Mouse (Mus musculus): ENCODE measurements around the gene Bmp8a. TPM values are rescaled to one million over a fixed set of nuclear protein-coding genes. Genes with fewer than 3 reads are reported as not detected.

Bmp8a gene
- polyA plus RNA-seq (2015; fragmentation: Nextera tagmentation; extraction: Ambion mirVana), result 0.21 TPM in 1 of 2 replicates, not detected in the other

DNA sequence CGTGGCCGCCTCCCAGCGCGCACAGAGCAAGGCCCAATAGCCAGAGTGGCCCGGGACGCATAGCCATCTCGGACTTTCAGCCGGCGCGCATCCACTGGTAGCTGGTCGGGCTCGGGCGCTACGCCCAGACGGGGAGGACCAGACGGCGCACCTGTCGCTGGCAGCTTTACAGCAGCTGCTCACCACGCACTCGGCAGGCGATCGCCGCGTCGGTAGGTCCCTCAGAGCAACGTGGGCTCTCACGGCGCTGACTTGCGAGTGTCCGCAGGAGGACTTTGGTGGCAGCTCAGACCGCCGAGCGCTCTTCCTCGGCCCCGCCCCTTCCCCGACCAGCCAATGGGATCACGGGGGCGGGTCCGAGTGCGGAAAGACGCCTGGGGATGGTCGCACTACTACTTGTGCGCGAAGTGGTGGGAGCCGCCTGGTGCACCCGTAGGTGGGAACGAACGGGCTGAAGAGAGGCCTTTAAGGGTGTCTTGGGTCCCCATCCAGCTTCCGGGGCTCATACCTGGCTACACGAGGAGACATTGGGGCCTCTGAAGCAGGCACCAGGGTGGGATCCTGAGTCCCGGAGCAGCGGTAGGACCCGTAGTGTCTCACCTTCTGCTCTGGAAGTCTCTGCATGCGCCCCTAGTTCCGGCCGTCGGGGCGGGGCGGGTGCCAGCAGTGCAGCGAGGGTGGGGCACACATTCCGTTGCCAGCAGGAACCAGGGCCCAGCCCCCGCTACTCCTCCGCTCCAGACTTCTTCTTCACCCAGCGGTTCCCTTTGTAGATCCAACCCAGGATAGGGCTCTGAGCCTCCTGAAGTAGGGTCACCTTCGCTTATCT, at the start of gene Bmp8a:
Gene Bmp8a (minus strand): TSS at position 611 of the 829 bp plus-strand sequence.
- Histone ChIP-seq H3K27me3 (ENCODE audit: control insufficient read depth, insufficient read depth, low read depth, low read length) (peaks cover 43% of the 10 kb centered on the region), H3K36me3 (ENCODE audit: control insufficient read depth, insufficient read depth, low read length) (no peaks in the 10 kb centered on the region), H3K4me2 (ENCODE audit: low read length) (peak within 1 kb of the TSS; percentile 81), H3K9ac (ENCODE audit: low read depth, low read length) (peak within 1 kb of the TSS; percentile 46), H3K27ac (ENCODE audit: low read length) (no peak within 1 kb of the TSS), H3K4me1 (ENCODE audit: control insufficient read depth, insufficient read depth, low read length) (peaks cover 11% of the 10 kb centered on the region), H3K9me3 (replicated peaks; ENCODE audit: control insufficient read depth, low read length, poor library complexity, severe bottlenecking) (no peaks in the 10 kb centered on the region), H3K4me3 (ENCODE audit: low read depth, low read length) (peak within 1 kb of the TSS; percentile 50)
- ATAC-seq, result peak; percentile 82
- under 1% methylated on average over 65 of the region's 65 CpGs for WGBS

GRCm38 (mm10) chr4:123392187-123392586, 49.1 kb upstream of the Bmp8a start:
- H3K4me2 ChIP-seq (ENCODE audit: low read length), result no peak overlapping the region
- no peak for ATAC-seq
- H3K4me3 ChIP-seq (ENCODE audit: low read depth, low read length), result no peak overlapping the region
- WGBS, result 69% methylated on average over 1 of the region's 1 CpGs
- no peak overlapping the region for H3K27ac ChIP-seq (ENCODE audit: low read length)
- no peaks in the 10 kb centered on the region for H3K9me3 ChIP-seq (replicated peaks; ENCODE audit: control insufficient read depth, low read length, poor library complexity, severe bottlenecking)
- H3K9ac ChIP-seq (ENCODE audit: low read depth, low read length), result no peak overlapping the region
- H3K36me3 ChIP-seq (ENCODE audit: control insufficient read depth, insufficient read depth, low read length), result peaks cover 46% of the 10 kb centered on the region
- H3K4me1 ChIP-seq (ENCODE audit: control insufficient read depth, insufficient read depth, low read length), result no peaks in the 10 kb centered on the region
- no peaks in the 10 kb centered on the region for H3K27me3 ChIP-seq (ENCODE audit: control insufficient read depth, insufficient read depth, low read depth, low read length)

DNA sequence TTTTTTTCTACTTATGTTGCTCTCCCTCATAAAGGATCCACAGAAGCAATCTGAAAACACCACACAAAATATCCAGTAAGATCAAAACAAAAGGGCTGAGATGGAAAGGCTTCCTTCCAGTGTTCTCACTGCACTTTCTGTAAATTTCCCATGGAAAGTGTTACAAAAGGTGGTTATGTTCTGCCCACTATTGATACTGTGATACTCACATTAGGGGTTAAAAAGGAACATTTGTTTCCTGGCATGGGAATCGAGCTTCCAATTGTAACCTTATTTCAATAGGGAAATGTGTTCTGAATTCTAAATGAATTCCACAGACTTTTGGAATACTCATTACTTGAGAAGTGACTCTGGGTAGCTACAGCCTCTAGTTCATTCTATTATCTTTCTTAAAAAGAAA, 42.0 kb upstream of the Bmp8a start:
- H3K36me3 ChIP-seq (ENCODE audit: control insufficient read depth, insufficient read depth, low read length), result peaks cover 52% of the 10 kb centered on the region
- peak overlapping the region; percentile 47 for H3K27ac ChIP-seq (ENCODE audit: low read length)
- H3K4me2 ChIP-seq (ENCODE audit: low read length), result no peak overlapping the region
- H3K4me3 ChIP-seq (ENCODE audit: low read depth, low read length), result no peak overlapping the region
- WGBS, result 27% methylated on average over 1 of the region's 1 CpGs
- no peaks in the 10 kb centered on the region for H3K9me3 ChIP-seq (replicated peaks; ENCODE audit: control insufficient read depth, low read length, poor library complexity, severe bottlenecking)
- ATAC-seq, result no peak
- no peak overlapping the region for H3K9ac ChIP-seq (ENCODE audit: low read depth, low read length)
- no peaks in the 10 kb centered on the region for H3K27me3 ChIP-seq (ENCODE audit: control insufficient read depth, insufficient read depth, low read depth, low read length)
- H3K4me1 ChIP-seq (ENCODE audit: control insufficient read depth, insufficient read depth, low read length), result no peaks in the 10 kb centered on the region

DNA sequence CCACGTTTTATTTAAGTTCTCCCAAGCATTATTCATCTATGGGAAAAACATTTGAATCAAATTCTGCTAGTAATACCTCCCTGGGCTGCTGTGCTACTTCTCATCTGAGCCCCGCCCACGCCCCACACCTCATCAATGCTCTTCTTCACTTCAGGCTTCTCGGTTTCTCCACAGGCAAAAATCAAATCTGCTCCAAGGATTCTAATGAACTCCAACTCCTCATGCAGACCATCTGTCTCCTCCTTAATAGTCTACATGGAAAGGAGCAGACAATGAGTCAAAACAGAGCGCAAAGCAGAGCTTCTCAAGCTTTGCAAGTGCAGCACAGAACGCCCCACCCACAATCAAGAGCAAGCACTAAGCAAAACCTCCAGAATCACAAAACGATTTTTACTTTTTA, 40.1 kb upstream of the Bmp8a start:
- Histone ChIP-seq H3K4me3 (ENCODE audit: low read depth, low read length) (no peak overlapping the region), H3K4me2 (ENCODE audit: low read length) (no peak overlapping the region), H3K9me3 (replicated peaks; ENCODE audit: control insufficient read depth, low read length, poor library complexity, severe bottlenecking) (no peaks in the 10 kb centered on the region), H3K9ac (ENCODE audit: low read depth, low read length) (no peak overlapping the region), H3K4me1 (ENCODE audit: control insufficient read depth, insufficient read depth, low read length) (no peaks in the 10 kb centered on the region), H3K36me3 (ENCODE audit: control insufficient read depth, insufficient read depth, low read length) (peaks cover 52% of the 10 kb centered on the region), H3K27ac (ENCODE audit: low read length) (no peak overlapping the region), H3K27me3 (ENCODE audit: control insufficient read depth, insufficient read depth, low read depth, low read length) (no peaks in the 10 kb centered on the region)
- WGBS, result 89% methylated on average over 7 of the region's 7 CpGs
- ATAC-seq, result no peak

DNA sequence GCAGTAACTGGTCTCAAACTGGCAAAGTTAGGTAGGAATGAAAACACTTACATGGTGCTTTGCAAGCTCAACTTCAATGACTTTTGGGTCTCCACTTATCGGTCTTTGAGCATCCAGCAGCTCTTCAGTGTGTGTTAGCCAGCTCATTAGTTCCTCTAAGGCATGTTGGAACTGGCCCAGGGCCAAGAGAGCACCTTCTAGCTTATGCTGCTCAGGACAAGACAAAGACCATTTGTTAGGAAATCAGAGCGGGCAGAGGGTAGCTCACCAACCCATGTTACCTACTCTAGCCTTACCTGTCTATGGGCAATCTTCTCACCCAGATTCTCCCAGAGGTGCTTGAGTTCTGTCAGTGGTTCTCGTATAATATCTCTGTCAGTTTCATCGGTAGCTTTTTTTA, 39.0 kb upstream of the Bmp8a start:
- Histone ChIP-seq H3K9ac (ENCODE audit: low read depth, low read length) (no peak overlapping the region), H3K4me3 (ENCODE audit: low read depth, low read length) (no peak overlapping the region), H3K27ac (ENCODE audit: low read length) (no peak overlapping the region), H3K4me1 (ENCODE audit: control insufficient read depth, insufficient read depth, low read length) (no peaks in the 10 kb centered on the region), H3K27me3 (ENCODE audit: control insufficient read depth, insufficient read depth, low read depth, low read length) (no peaks in the 10 kb centered on the region), H3K9me3 (replicated peaks; ENCODE audit: control insufficient read depth, low read length, poor library complexity, severe bottlenecking) (no peaks in the 10 kb centered on the region), H3K4me2 (ENCODE audit: low read length) (no peak overlapping the region), H3K36me3 (ENCODE audit: control insufficient read depth, insufficient read depth, low read length) (peaks cover 56% of the 10 kb centered on the region)
- 90% methylated on average over 4 of the region's 4 CpGs for WGBS
- no peak for ATAC-seq

DNA sequence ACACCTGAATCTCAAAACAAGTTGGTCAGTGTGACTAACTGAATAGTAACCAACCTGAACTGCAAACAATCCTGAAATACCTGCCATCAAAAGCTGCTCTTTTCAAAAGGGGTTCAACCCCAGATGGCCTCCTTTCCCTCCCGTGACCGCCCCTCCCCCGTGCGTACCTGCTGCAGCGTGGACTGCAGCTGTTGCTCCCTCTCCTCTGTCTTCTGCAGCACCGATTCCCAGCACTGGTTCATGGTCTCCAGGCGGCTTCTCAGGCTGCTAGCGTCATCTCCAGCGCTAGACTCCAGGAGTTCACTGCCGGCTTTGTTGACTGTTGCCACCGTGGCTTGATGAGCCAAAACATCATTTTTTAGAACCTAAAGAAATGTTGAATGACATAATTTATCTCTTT, 38.5 kb upstream of the Bmp8a start:
- Histone ChIP-seq H3K9me3 (replicated peaks; ENCODE audit: control insufficient read depth, low read length, poor library complexity, severe bottlenecking) (no peaks in the 10 kb centered on the region), H3K27ac (ENCODE audit: low read length) (no peak overlapping the region), H3K36me3 (ENCODE audit: control insufficient read depth, insufficient read depth, low read length) (peaks cover 58% of the 10 kb centered on the region), H3K4me2 (ENCODE audit: low read length) (no peak overlapping the region), H3K9ac (ENCODE audit: low read depth, low read length) (no peak overlapping the region), H3K4me1 (ENCODE audit: control insufficient read depth, insufficient read depth, low read length) (no peaks in the 10 kb centered on the region), H3K4me3 (ENCODE audit: low read depth, low read length) (no peak overlapping the region), H3K27me3 (ENCODE audit: control insufficient read depth, insufficient read depth, low read depth, low read length) (no peaks in the 10 kb centered on the region)
- 93% methylated on average over 11 of the region's 11 CpGs for WGBS
- no peak for ATAC-seq

DNA sequence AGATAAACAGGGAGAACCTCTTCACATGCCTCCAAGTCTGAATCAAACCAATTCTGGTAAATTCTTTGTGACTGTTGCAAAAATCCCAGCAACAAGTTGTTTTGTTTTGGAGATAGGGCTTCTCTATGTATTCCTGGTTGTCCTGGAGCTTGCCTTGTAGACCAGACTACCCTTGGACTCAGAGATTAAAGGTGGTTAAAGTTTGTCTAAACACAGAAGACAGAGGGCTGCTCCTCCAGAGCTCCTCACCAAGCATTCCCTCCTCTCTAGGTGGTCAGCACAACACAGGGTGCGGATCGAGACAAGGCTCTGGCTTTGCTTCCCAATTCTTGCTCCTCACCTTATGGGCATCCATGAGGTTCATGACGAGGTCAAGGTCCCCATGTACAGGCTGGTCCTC, 33.0 kb upstream of the Bmp8a start:
- Histone ChIP-seq H3K9me3 (replicated peaks; ENCODE audit: control insufficient read depth, low read length, poor library complexity, severe bottlenecking) (no peaks in the 10 kb centered on the region), H3K4me3 (ENCODE audit: low read depth, low read length) (no peak overlapping the region), H3K27me3 (ENCODE audit: control insufficient read depth, insufficient read depth, low read depth, low read length) (no peaks in the 10 kb centered on the region), H3K9ac (ENCODE audit: low read depth, low read length) (no peak overlapping the region), H3K4me2 (ENCODE audit: low read length) (no peak overlapping the region), H3K4me1 (ENCODE audit: control insufficient read depth, insufficient read depth, low read length) (no peaks in the 10 kb centered on the region), H3K36me3 (ENCODE audit: control insufficient read depth, insufficient read depth, low read length) (peaks cover 65% of the 10 kb centered on the region), H3K27ac (ENCODE audit: low read length) (no peak overlapping the region)
- ATAC-seq, result no peak
- WGBS, result 97% methylated on average over 3 of the region's 3 CpGs

- H3K4me3 ChIP-seq (ENCODE audit: low read depth, low read length), result no peak overlapping the region
- no peak for ATAC-seq
- H3K9me3 ChIP-seq (replicated peaks; ENCODE audit: control insufficient read depth, low read length, poor library complexity, severe bottlenecking), result no peaks in the 10 kb centered on the region
- H3K36me3 ChIP-seq (ENCODE audit: control insufficient read depth, insufficient read depth, low read length), result peaks cover 70% of the 10 kb centered on the region
- H3K4me2 ChIP-seq (ENCODE audit: low read length), result no peak overlapping the region
- no peak overlapping the region for H3K9ac ChIP-seq (ENCODE audit: low read depth, low read length)
- H3K27me3 ChIP-seq (ENCODE audit: control insufficient read depth, insufficient read depth, low read depth, low read length), result no peaks in the 10 kb centered on the region
- 94% methylated on average over 12 of the region's 12 CpGs for WGBS
- H3K4me1 ChIP-seq (ENCODE audit: control insufficient read depth, insufficient read depth, low read length), result no peaks in the 10 kb centered on the region
- no peak overlapping the region for H3K27ac ChIP-seq (ENCODE audit: low read length)
Measured at GRCm38 (mm10) chr4:123374316-123375008, 31.4 kb upstream of the Bmp8a start.

GRCm38 (mm10) chr4:123363555-123363954, 20.5 kb upstream of the Bmp8a start:
- ATAC-seq, result no peak
- Histone ChIP-seq H3K4me1 (ENCODE audit: control insufficient read depth, insufficient read depth, low read length) (no peaks in the 10 kb centered on the region), H3K27ac (ENCODE audit: low read length) (no peak overlapping the region), H3K9me3 (replicated peaks; ENCODE audit: control insufficient read depth, low read length, poor library complexity, severe bottlenecking) (no peaks in the 10 kb centered on the region), H3K4me3 (ENCODE audit: low read depth, low read length) (no peak overlapping the region), H3K9ac (ENCODE audit: low read depth, low read length) (no peak overlapping the region), H3K27me3 (ENCODE audit: control insufficient read depth, insufficient read depth, low read depth, low read length) (no peaks in the 10 kb centered on the region), H3K4me2 (ENCODE audit: low read length) (no peak overlapping the region), H3K36me3 (ENCODE audit: control insufficient read depth, insufficient read depth, low read length) (peaks cover 27% of the 10 kb centered on the region)
- WGBS, result 94% methylated on average over 4 of the region's 4 CpGs

All from midbrain, embryonic 16.5 days (tissue).